ENCODE assay signal across 8 mouse cellular contexts in the genomic region with DNA sequence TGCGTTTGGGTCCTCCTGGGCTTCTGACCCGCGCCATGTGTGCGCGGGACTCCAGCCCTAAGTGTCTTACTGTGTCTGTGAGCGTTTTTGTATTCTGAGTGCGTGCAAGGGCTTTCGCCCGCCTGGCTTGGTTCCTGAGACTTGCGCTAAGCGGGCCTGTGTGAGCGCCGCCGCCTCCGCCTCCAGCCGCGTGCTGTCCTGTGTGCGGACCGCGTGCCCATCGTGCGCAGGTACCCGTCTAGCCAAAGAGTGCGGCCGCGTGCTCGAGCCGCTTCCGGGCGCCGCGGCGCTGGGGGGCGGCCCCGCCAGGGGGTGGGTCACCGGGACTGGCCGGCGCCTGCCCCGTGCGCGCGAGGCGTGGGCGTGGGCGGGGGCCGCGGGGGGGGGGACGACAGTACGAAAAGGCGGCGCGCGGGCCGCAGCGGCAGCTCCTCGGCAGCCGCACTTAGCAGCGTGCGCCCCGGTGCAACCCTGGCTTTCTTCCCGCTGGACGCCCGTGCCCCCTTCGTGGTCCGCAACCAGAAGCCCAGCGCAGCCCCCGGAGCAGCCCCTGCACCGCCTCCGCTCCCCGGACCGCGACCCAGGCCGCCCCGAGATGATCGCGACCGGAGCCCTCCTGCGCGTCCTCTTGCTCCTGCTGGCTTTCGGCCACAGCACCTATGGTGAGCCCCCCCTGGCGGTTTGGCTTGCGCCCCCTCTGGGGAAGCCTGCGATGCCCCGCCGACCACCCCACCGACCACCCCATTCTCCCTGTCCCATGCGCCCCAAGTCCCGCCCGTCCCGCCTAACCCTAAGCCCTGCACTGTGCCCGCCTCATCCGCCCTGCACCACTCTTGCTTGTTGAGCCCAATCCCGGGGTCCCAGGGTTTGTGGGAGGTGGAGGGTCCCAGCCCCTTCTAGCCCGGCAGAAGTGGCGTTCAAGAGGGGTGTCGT. TPM values are rescaled to one million over a fixed set of nuclear protein-coding genes. Genes with fewer than 3 reads are reported as not detected.
DNase-seq lines count a peak whose midpoint lies in the region; ATAC-seq and TF ChIP-seq lines count a peak whose summit lies in the region.

No protein-coding gene starts in this region.

- H3K9me3 ChIP-seq in heart, postnatal 0 days (replicated peaks; ENCODE audit: control insufficient read depth, low read length): no peaks in the 10 kb centered on the region
- no peaks in the 10 kb centered on the region for H3K9me3 ChIP-seq in forebrain, embryonic 15.5 days
- H3K9me3 ChIP-seq in liver, embryonic 15.5 days (replicated peaks): no peaks in the 10 kb centered on the region

- H3K36me3 ChIP-seq in heart, postnatal 0 days (replicated peaks; ENCODE audit: control insufficient read depth, insufficient read depth, low read length): no peaks in the 10 kb centered on the region
- H3K36me3 ChIP-seq in forebrain, embryonic 15.5 days: no peaks in the 10 kb centered on the region
- no peaks in the 10 kb centered on the region for H3K36me3 ChIP-seq in liver, embryonic 15.5 days (replicated peaks)
- no peaks in the 10 kb centered on the region for H3K36me3 ChIP-seq in testis, adult 2 months (ENCODE audit: control insufficient read depth, insufficient read depth, low read length)

- H3K4me1 ChIP-seq in heart, postnatal 0 days (ENCODE audit: control insufficient read depth, insufficient read depth): 0 out of 2 replicates have a peak, but pooled peaks cover 5% of the 10 kb centered on the region
- H3K4me1 ChIP-seq in forebrain, embryonic 15.5 days: peaks cover 45% of the 10 kb centered on the region
- peaks cover 32% of the 10 kb centered on the region for H3K4me1 ChIP-seq in liver, embryonic 15.5 days (replicated peaks)
- peaks cover 18% of the 10 kb centered on the region for H3K4me1 ChIP-seq in testis, adult 2 months (ENCODE audit: control insufficient read depth, insufficient read depth, low read length)

- no peak for TF ChIP-seq EP300 in heart, postnatal 0 days (IDR thresholded peaks at IDR 0.05; ENCODE audit: low read depth)

- H3K9ac ChIP-seq in heart, postnatal 0 days (replicated peaks; ENCODE audit: low read depth, low read length): no peak overlapping the region
- peak overlapping the region; percentile 36 for H3K9ac ChIP-seq in forebrain, embryonic 15.5 days (replicated peaks)
- H3K9ac ChIP-seq in liver, embryonic 15.5 days: 0 out of 2 replicates have a peak overlapping the region, but pooled peaks have one; percentile 18

- TF ChIP-seq POLR2A in testis, adult 2 months (IDR thresholded peaks at IDR 0.05; ENCODE audit: control insufficient read depth, low read depth, low read length): no peak

- 2% methylated on average over 76 of the region's 96 CpGs for WGBS in heart, postnatal 0 days
- 1% methylated on average over 93 of the region's 96 CpGs for WGBS in forebrain, embryonic 15.5 days
- WGBS in liver, embryonic 15.5 days (ENCODE audit: insufficient replicate concordance): under 1% methylated on average over 85 of the region's 96 CpGs

- H3K27ac ChIP-seq in heart, postnatal 0 days (ENCODE audit: low read depth): no peak overlapping the region
- no peak overlapping the region for H3K27ac ChIP-seq in forebrain, embryonic 15.5 days (replicated peaks)
- H3K27ac ChIP-seq in liver, embryonic 15.5 days (replicated peaks): peak overlapping the region; percentile 38; the same call in 1 of the 2 replicates
- no peak overlapping the region for H3K27ac ChIP-seq in testis, adult 2 months (ENCODE audit: control insufficient read depth, insufficient read depth, low read depth, low read length)

- peak overlapping the region; percentile 44 for H3K4me3 ChIP-seq in heart, postnatal 0 days (ENCODE audit: low read depth, low read length)
- H3K4me3 ChIP-seq in forebrain, embryonic 15.5 days: peak overlapping the region; percentile 48
- H3K4me3 ChIP-seq in liver, embryonic 15.5 days (replicated peaks): peak overlapping the region; percentile 48
- peak overlapping the region; percentile 40 for H3K4me3 ChIP-seq in testis, adult 2 months (ENCODE audit: control insufficient read depth, low read depth, low read length)

- H3K27me3 ChIP-seq in heart, postnatal 0 days (ENCODE audit: control insufficient read depth, insufficient read depth, low read length): peaks cover 94% of the 10 kb centered on the region
- peaks cover 53% of the 10 kb centered on the region for H3K27me3 ChIP-seq in forebrain, embryonic 15.5 days
- H3K27me3 ChIP-seq in liver, embryonic 15.5 days: peaks cover 84% of the 10 kb centered on the region
- H3K27me3 ChIP-seq in testis, adult 2 months (ENCODE audit: control insufficient read depth, insufficient read depth, low read length): no peaks in the 10 kb centered on the region

- TF ChIP-seq CTCF in heart, postnatal 0 days (IDR thresholded peaks at IDR 0.05; ENCODE audit: low read depth): no peak
- no peak for TF ChIP-seq CTCF in testis, adult 2 months (IDR thresholded peaks at IDR 0.05; ENCODE audit: control insufficient read depth, insufficient read depth, insufficient replicate concordance, low read depth, low read length)

- ATAC-seq in heart, postnatal 0 days (ENCODE audit: insufficient read depth, low read depth): peak; percentile 34
- ATAC-seq in forebrain, embryonic 15.5 days (replicated peaks): peak; percentile 62
- ATAC-seq in liver, embryonic 15.5 days (ENCODE audit: insufficient read depth): peak; percentile 50

- peak overlapping the region; percentile 61 for H3K4me2 ChIP-seq in heart, postnatal 0 days (ENCODE audit: low read depth, low read length)
- H3K4me2 ChIP-seq in forebrain, embryonic 15.5 days (replicated peaks): peak overlapping the region; percentile 94
- H3K4me2 ChIP-seq in liver, embryonic 15.5 days: peak overlapping the region; percentile 53

- no peak for DNase-seq in heart, postnatal 0 days (ENCODE audit: low spot score)
- no peak for DNase-seq in heart, adult 18-20 months
- DNase-seq in ZHBTc4 (ENCODE audit: low read depth, low spot score): peak; percentile 68
- no peak for DNase-seq in cerebellum, adult 18-20 months
- no peak for DNase-seq in cerebellum, adult 11-12 months

RNA-seq across cellular contexts. Expression of gene Dlk1, which starts 0.7 kb away (rescaled TPM):
- 45.0 and 55.2 TPM in 2 replicates for total RNA-seq in heart, postnatal 0 days (2014; rRNA removed; ENCODE audit: low replicate concordance)
- polyA plus RNA-seq in heart, postnatal 0 days (2015; fragmentation: Nextera tagmentation; extraction: Ambion mirVana): 55.1 and 62.9 TPM in 2 replicates
- total RNA-seq in heart, adult 18-20 months (2021): under 1 TPM in 1 of 2 experiments, not detected in 1; 0.90 TPM
- polyA plus RNA-seq in forebrain, embryonic 15.5 days (2015; fragmentation: Nextera tagmentation; extraction: Ambion mirVana): 29.7 and 48.5 TPM in 2 replicates
- 455 and 460 TPM in 2 replicates for polyA plus RNA-seq in liver, embryonic 15.5 days (2015; fragmentation: Nextera tagmentation; extraction: Ambion mirVana)
- polyA plus RNA-seq in testis, adult 2 months (2012; rRNA removed): 1.2 and 1.5 TPM in 2 replicates

Comparison
In these comparisons a context has a peak if more than half of its experiments do, and no peak if none do; other contexts are left out.
1. RNA of gene Dlk1, which starts 0.7 kb away (polyA plus RNA-seq): 455 to 460 TPM in liver, embryonic 15.5 days, 55.1 to 62.9 TPM in heart, postnatal 0 days and 29.7 to 48.5 TPM in forebrain, embryonic 15.5 days; 1.2 to 1.5 TPM in testis, adult 2 months; every median in the first group is over 10 times any median in the second.
2. Peak in every context shown above with its lines, with median percentiles within 50 percentile points of each other: ATAC-seq, H3K4me2 ChIP-seq and H3K4me3 ChIP-seq.